Mouse (Mus musculus) lung, postnatal 0 days (tissue): ENCODE data around the gene Kiss1. TPM values are rescaled to one million over a fixed set of nuclear protein-coding genes. Genes with fewer than 3 reads are reported as not detected.

Experiments used
- ATAC-seq: fragments of 200-750 bp; cut with Nextera tagmentation; 2 replicates; pipeline ENCODE4 v1.8.0; 2017; ENCODE audit warnings: moderate library complexity
- DNase-seq: peaks from one replicate; pipeline ENCODE4 v3.0.0-alpha.2; 2016; ENCODE audit warnings: low spot score
- H3K27ac ChIP-seq: fragments of 300-500 bp; sonication (generic); 2 replicates; pipeline ENCODE4 v1.5.1; 2014; ENCODE audit warnings: antibody characterized with exemption, mild to moderate bottlenecking, low read length, mixed read lengths
- H3K27me3 ChIP-seq: fragments of 300-500 bp; sonication (generic); replicated peaks from 2 replicates; pipeline ENCODE4 v1.6.1; 2014; ENCODE audit warnings: low read length, mixed read lengths; ENCODE audit not compliant: insufficient read depth
- H3K36me3 ChIP-seq: fragments of 300-500 bp; sonication (generic); 2 replicates; pipeline ENCODE4 v1.6.1; 2014; ENCODE audit warnings: low read length, mixed read lengths; ENCODE audit not compliant: insufficient read depth
- H3K4me1 ChIP-seq: fragments of 300-500 bp; sonication (generic); 2 replicates; pipeline ENCODE4 v1.6.1; 2014; ENCODE audit warnings: antibody characterized with exemption, low read depth, low read length, mixed read lengths; ENCODE audit not compliant: insufficient read depth
- H3K4me2 ChIP-seq: fragments of 300-500 bp; sonication (generic); replicated peaks from 2 replicates; pipeline ENCODE4 v1.6.1; 2014; ENCODE audit warnings: low read depth, mild to moderate bottlenecking, low read length, moderate library complexity, mixed read lengths
- H3K4me3 ChIP-seq: fragments of 300-500 bp; sonication (generic); 2 replicates; pipeline ENCODE4 v1.5.1; 2014; ENCODE audit warnings: low read depth, low read length
- H3K9ac ChIP-seq: fragments of 300-500 bp; sonication (generic); replicated peaks from 2 replicates; pipeline ENCODE4 v1.6.1; 2014; ENCODE audit warnings: low read depth, mild to moderate bottlenecking
- H3K9me3 ChIP-seq: fragments of 300-500 bp; sonication (generic); 2 replicates; pipeline ENCODE4 v1.6.1; 2016; ENCODE audit warnings: low read length, mixed read lengths
- CTCF ChIP-seq: IDR thresholded peaks from 2 replicates; pipeline ENCODE4 v1.5.1; 2016; ENCODE audit warnings: antibody characterized with exemption, mild to moderate bottlenecking
- EP300 ChIP-seq: IDR thresholded peaks from 2 replicates; pipeline ENCODE4 v1.6.1; 2016; ENCODE audit warnings: antibody characterized with exemption, mild to moderate bottlenecking, control low read depth
- WGBS: fragments of 180-500 bp; shearing (Covaris S2); extraction: QIAGEN DNeasy Blood & Tissue Kit; methylation state at CpG from one replicate; pipeline ENCODE4 v1.1.7; 2014; 5-methylcytosine and 5-hydroxymethylcytosine counted together
- polyA plus RNA-seq: library from polyadenylated mRNA; unstranded; fragments of >200 nt; fragmentation: Nextera tagmentation; extraction: Ambion mirVana; gene quantifications from 2 replicates; pipeline ENCODE4 v1.2.1, GENCODE M21; 2015

Gene Kiss1
- polyA plus RNA-seq, 1 experiment from 2014 or later, result 19.2 TPM

DNA sequence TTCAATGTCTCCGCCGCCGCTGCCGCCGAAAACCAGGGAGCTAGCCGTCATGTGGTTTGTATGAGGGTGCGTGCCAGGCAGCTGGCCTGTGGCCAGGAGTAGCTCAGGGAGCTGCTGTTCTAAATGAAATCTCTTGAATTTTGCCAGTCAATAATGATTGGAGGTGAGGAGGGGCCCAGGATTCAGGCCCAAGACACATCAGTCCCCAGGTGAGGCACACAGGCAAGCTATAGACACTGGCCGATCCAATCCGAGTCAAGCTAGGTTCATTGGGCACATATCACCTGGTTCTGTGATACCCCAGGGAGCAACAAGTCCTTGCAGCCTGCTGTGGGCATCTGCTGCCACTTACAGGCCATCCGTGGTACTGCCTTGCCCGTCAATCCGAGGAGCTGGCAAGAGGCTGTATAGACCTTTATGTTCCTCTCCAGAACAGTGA lies 31.7 kb downstream of the Kiss1 start:
- WGBS, result 33% methylated on average over 12 of the region's 12 CpGs
- 0 out of 2 replicates have a peak, but pooled peaks cover 3% of the 10 kb centered on the region for H3K27me3 ChIP-seq
- H3K9ac ChIP-seq, result no peak overlapping the region
- H3K4me3 ChIP-seq, result no peak overlapping the region
- H3K27ac ChIP-seq, result no peak overlapping the region
- no peaks in the 10 kb centered on the region for H3K36me3 ChIP-seq
- H3K4me2 ChIP-seq, result no peak overlapping the region
- ATAC-seq (peak; percentile 59), DNase-seq (peak; percentile 74)
- H3K9me3 ChIP-seq, result no peaks in the 10 kb centered on the region
- TF ChIP-seq EP300 (no peak), CTCF (peak; percentile 99)
- no peaks in the 10 kb centered on the region for H3K4me1 ChIP-seq

DNA sequence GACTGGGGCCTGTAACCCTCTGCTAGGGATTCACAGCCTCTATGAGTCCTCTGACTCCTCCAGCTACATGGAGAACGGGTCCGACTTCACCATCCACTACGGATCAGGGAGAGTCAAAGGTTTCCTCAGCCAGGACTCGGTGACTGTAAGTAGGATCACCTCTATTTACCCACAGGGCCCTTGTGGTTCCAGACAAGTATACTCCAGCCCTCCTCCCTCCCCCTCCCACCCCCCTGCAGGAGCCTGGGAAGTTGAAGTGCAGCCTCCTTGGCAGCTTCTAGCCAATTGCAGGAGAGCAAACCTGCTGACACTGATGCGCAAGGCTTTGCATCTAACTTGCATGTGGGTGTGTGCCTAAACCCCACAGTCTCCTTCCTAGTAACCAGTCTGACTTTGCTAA lies 33.8 kb downstream of the Kiss1 start:
- no peaks in the 10 kb centered on the region for H3K4me1 ChIP-seq
- TF ChIP-seq EP300, result no peak
- no peak for TF ChIP-seq CTCF
- no peaks in the 10 kb centered on the region for H3K9me3 ChIP-seq
- no peak overlapping the region for H3K4me2 ChIP-seq
- no peak overlapping the region for H3K9ac ChIP-seq
- DNase-seq (peak; percentile 77), ATAC-seq (peak; percentile 85)
- WGBS, result 39% methylated on average over 5 of the region's 5 CpGs
- 0 out of 2 replicates have a peak, but pooled peaks cover 3% of the 10 kb centered on the region for H3K27me3 ChIP-seq
- no peaks in the 10 kb centered on the region for H3K36me3 ChIP-seq
- H3K4me3 ChIP-seq, result no peak overlapping the region
- no peak overlapping the region for H3K27ac ChIP-seq

DNA sequence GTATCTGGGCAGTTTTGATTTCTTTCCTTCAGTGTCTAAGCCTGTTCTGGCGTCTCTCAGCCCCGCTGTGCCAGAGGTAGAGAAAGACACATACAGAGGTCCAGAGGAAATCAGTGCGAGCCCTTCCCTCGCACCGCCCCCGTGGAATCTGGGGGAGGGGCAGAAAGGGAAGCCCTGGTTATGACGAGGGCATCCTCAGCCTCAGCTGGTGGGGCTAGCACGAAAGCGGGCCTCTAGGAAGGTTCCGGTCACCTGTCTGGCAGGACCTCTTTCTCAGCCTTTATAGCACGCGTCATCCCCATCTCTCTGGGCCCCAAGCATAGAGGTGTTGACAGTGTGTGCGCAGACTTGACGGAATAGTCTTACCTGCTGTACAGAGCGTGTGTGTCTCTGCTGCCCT lies 34.2 kb downstream of the Kiss1 start:
- H3K9ac ChIP-seq, result no peak overlapping the region
- no peak for DNase-seq
- WGBS, result 37% methylated on average over 15 of the region's 15 CpGs
- TF ChIP-seq EP300 (no peak), CTCF (no peak)
- no peaks in the 10 kb centered on the region for H3K36me3 ChIP-seq
- no peak overlapping the region for H3K27ac ChIP-seq
- H3K9me3 ChIP-seq, result no peaks in the 10 kb centered on the region
- H3K4me1 ChIP-seq, result no peaks in the 10 kb centered on the region
- H3K27me3 ChIP-seq, result 0 out of 2 replicates have a peak, but pooled peaks cover 3% of the 10 kb centered on the region
- no peak overlapping the region for H3K4me3 ChIP-seq
- peak; percentile 13 for ATAC-seq
- no peak overlapping the region for H3K4me2 ChIP-seq

DNA sequence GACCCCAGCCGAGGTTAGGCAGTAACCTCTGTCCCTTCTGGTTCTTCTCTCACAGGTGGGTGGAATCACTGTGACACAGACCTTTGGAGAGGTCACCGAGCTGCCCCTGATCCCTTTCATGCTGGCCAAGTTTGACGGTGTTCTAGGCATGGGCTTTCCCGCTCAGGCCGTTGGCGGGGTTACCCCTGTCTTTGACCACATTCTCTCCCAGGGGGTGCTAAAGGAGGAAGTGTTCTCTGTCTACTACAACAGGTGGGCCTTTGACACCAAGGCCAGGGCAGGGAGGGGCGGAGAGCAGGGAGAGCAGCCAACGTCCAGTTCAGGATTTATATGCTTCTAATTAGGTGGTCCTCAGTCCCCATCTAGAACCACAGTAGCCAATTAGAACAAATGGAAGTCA lies 34.7 kb downstream of the Kiss1 start:
- no peak overlapping the region for H3K27ac ChIP-seq
- H3K9me3 ChIP-seq, result no peaks in the 10 kb centered on the region
- no peak overlapping the region for H3K4me2 ChIP-seq
- H3K9ac ChIP-seq, result no peak overlapping the region
- 0 out of 2 replicates have a peak, but pooled peaks cover 3% of the 10 kb centered on the region for H3K27me3 ChIP-seq
- no peaks in the 10 kb centered on the region for H3K36me3 ChIP-seq
- no peak overlapping the region for H3K4me3 ChIP-seq
- DNase-seq (no peak), ATAC-seq (no peak)
- 63% methylated on average over 8 of the region's 8 CpGs for WGBS
- no peaks in the 10 kb centered on the region for H3K4me1 ChIP-seq
- TF ChIP-seq EP300, result no peak
- no peak for TF ChIP-seq CTCF

DNA sequence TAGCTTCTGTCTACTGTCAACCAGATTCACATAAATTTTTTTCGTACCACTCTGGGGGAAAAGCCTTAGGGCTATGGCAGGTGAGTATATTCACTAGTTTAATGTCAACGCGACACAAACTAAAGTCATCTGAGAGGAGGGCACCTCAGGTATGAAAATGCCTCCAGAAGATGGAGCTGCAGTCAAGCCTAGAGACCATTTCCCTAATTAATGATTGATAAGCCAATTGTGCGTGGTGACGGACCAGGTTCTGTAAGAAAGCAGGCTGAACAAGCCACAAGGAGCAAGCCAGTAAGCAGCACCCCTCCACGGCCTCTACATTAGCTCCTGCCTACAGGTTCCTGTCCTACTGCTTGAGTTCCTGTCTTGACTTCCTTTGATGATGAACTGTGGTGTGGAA lies 39.3 kb downstream of the Kiss1 start:
- peaks cover 3% of the 10 kb centered on the region; the same call in 1 of the 2 replicates for H3K27me3 ChIP-seq
- peaks cover 12% of the 10 kb centered on the region for H3K4me1 ChIP-seq
- no peaks in the 10 kb centered on the region for H3K9me3 ChIP-seq
- TF ChIP-seq EP300, result no peak
- no peak for TF ChIP-seq CTCF
- DNase-seq, result no peak
- no peak overlapping the region for H3K27ac ChIP-seq
- no peaks in the 10 kb centered on the region for H3K36me3 ChIP-seq
- 92% methylated on average over 6 of the region's 6 CpGs for WGBS
- no peak overlapping the region for H3K9ac ChIP-seq
- no peak for ATAC-seq
- H3K4me3 ChIP-seq, result no peak overlapping the region
- no peak overlapping the region for H3K4me2 ChIP-seq

DNA sequence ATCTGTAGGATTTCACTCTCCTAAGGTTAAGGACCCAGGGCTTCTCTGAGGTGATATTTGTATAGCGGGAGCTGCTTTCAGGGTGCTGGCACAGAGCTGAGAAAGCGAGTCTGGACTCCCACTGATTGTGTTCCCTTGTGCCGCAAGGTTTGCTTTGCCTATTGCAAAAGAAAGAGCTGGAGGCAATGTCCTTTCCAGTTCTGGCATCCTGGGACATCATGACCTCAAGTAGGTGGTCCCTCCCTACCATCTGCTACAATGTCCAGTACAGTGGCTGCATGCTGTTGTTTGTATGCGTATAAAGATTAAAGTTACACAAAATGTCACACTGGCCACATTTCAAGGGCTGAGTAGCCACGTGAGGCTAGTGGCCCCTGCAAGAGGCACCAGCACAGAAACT lies 40.4 kb downstream of the Kiss1 start:
- DNase-seq (no peak), ATAC-seq (no peak)
- H3K9ac ChIP-seq, result no peak overlapping the region
- peaks cover 12% of the 10 kb centered on the region for H3K4me1 ChIP-seq
- no peaks in the 10 kb centered on the region for H3K36me3 ChIP-seq
- H3K4me3 ChIP-seq, result no peak overlapping the region
- no peak overlapping the region for H3K4me2 ChIP-seq
- no peaks in the 10 kb centered on the region; the same call in 1 of the 2 replicates for H3K27me3 ChIP-seq
- no peak overlapping the region for H3K27ac ChIP-seq
- H3K9me3 ChIP-seq, result no peaks in the 10 kb centered on the region
- TF ChIP-seq EP300 (no peak), CTCF (no peak)
- 85% methylated on average over 5 of the region's 5 CpGs for WGBS
